Mouse (Mus musculus) megakaryocyte progenitor cell, adult 5-6 weeks (primary cell): ENCODE results near the gene Gm6351. TPM values are rescaled to one million over a fixed set of nuclear protein-coding genes. Genes with fewer than 3 reads are reported as not detected.
"Not testable (repeated sequence)": the region's sequence is repeated elsewhere in the genome, so short reads cannot be mapped to it uniquely, and the experiment has no call there.

Source experiments
- ATAC-seq: replicated peaks from 2 replicates; pipeline ENCODE4 v1.8.0; 2016; ENCODE audit warnings: mild to moderate bottlenecking, moderate TSS enrichment, inconsistent platforms; ENCODE audit not compliant: poor library complexity
- total RNA-seq, 2 experiments: library from RNA; stranded (forward) in 1 of 2; stranded (reverse) in 1 of 2; fragments of 157-497, 149-512 nt in 1 of 2; fragments of 200-1000 nt in 1 of 2; gene quantifications; 2 replicates each; pipeline versions ENCODE4 v1.2.3 to v1.2.4; 2015 to 2017

Gene Gm6351
- total RNA-seq (2015) (not detected in 2 replicates), total RNA-seq (2017) (not detected in 2 replicates)

GRCm38 (mm10) chr5:94076085-94076484 is at the start of gene Gm6351:
Gene Gm6351, plus strand, starts transcription at chr5:94076385.
- ATAC-seq, result not testable (repeated sequence)

GRCm38 (mm10) chr5:94070445-94070844 is 5.7 kb upstream of the Gm6351 start, which contains the start of gene BC061212:
Gene BC061212, minus strand, starts transcription at chr5:94070545.
- not testable (repeated sequence) for ATAC-seq

Other genes starting within 250 kb of the Gm6351 start
- not detected in 2 replicates for gene Gm7792, start 232.6 kb upstream of the Gm6351 start, total RNA-seq (2015)
- not detected in 2 replicates for gene Gm7792, start 232.6 kb upstream of the Gm6351 start, total RNA-seq (2017)
- gene Gm16429, start 147.3 kb upstream of the Gm6351 start, total RNA-seq (2015), result not detected in 2 replicates
- not detected in 2 replicates for gene Gm16429, start 147.3 kb upstream of the Gm6351 start, total RNA-seq (2017)
- not detected in 2 replicates for gene BC061212, start 5.8 kb upstream of the Gm6351 start, total RNA-seq (2015)
- not detected in 2 replicates for gene BC061212, start 5.8 kb upstream of the Gm6351 start, total RNA-seq (2017)
- not detected in 2 replicates for gene Gm3106, start 141.6 kb downstream of the Gm6351 start, total RNA-seq (2015)
- not detected in 2 replicates for gene Gm3106, start 141.6 kb downstream of the Gm6351 start, total RNA-seq (2017)
- not detected in 2 replicates for gene A430089I19Rik, start 230.4 kb downstream of the Gm6351 start, total RNA-seq (2015)
- gene A430089I19Rik, start 230.4 kb downstream of the Gm6351 start, total RNA-seq (2017), result not detected in 2 replicates
- not detected in 2 replicates for gene Gm6502, start 238.1 kb downstream of the Gm6351 start, total RNA-seq (2015)
- not detected in 2 replicates for gene Gm6502, start 238.1 kb downstream of the Gm6351 start, total RNA-seq (2017)